Mouse (Mus musculus): Measurements from ENCODE around the gene Wscd1. TPM values are rescaled to one million over a fixed set of nuclear protein-coding genes. Genes with fewer than 3 reads are reported as not detected.
A peak's percentile ranks its signal among the peaks of the same experiment; 100 is the strongest.
"Not testable (repeated sequence)": the region's sequence is repeated elsewhere in the genome, so short reads cannot be mapped to it uniquely, and the experiment has no call there.

Wscd1 gene
- polyA plus RNA-seq, 1 experiment from 2014 or later, result 95.6 TPM

DNA sequence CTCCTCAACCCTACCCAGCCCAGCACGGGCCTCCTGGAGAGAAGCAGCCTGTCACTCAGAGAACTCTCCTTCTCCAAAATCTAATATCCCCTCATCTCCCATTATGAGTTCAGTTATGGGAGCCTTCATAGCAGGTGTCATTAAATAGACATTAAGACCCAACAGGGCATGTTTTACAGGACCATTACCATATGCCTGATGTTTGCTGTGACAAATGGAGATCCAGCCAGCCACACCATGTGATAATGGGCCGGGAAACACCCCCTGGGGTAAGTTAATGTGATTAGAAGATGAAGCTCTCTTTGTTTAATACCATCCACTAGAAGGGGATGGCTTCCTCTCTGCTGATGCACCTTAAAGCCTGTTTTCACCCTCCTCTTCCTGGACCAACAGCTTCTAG, 62.1 kb downstream of the Wscd1 start:
- Histone ChIP-seq H3K9ac (no peak overlapping the region), H3K4me2 (no peak overlapping the region), H3K27me3 (no peaks in the 10 kb centered on the region), H3K4me1 (replicated peaks) (peaks cover 23% of the 10 kb centered on the region), H3K9me3 (no peaks in the 10 kb centered on the region), H3K4me3 (no peak overlapping the region), H3K27ac (replicated peaks) (no peak overlapping the region), H3K36me3 (no peaks in the 10 kb centered on the region)
- no peak for ATAC-seq (ENCODE audit: low FRiP score, low read depth)
- WGBS, result 45% methylated on average over 2 of the region's 2 CpGs

DNA sequence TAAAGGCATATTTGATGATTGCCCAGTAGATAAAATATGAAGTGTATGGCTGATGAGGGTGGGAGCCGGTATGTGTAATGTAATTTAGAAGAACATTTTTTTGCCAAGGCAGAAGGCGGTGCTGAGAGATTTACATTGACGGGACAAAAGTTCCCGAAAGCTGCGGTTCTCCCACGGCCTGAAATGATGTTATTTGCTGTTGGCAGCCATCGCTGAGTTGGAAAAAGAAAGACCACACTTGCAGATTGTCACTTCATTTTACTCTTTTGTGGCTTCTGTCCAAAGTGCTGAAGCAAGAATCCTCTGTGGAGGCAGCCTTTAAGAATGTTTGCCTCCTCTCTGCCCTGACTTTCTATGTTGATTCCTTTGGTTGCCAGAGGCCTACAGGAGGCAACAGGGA, 63.2 kb downstream of the Wscd1 start:
- no peaks in the 10 kb centered on the region for H3K27me3 ChIP-seq
- H3K9ac ChIP-seq, result no peak overlapping the region
- WGBS, result 70% methylated on average over 7 of the region's 7 CpGs
- no peak for ATAC-seq (ENCODE audit: low FRiP score, low read depth)
- no peak overlapping the region for H3K4me3 ChIP-seq
- no peaks in the 10 kb centered on the region for H3K36me3 ChIP-seq
- no peaks in the 10 kb centered on the region for H3K9me3 ChIP-seq
- H3K4me1 ChIP-seq (replicated peaks), result peaks cover 23% of the 10 kb centered on the region
- no peak overlapping the region for H3K4me2 ChIP-seq
- H3K27ac ChIP-seq (replicated peaks), result no peak overlapping the region

DNA sequence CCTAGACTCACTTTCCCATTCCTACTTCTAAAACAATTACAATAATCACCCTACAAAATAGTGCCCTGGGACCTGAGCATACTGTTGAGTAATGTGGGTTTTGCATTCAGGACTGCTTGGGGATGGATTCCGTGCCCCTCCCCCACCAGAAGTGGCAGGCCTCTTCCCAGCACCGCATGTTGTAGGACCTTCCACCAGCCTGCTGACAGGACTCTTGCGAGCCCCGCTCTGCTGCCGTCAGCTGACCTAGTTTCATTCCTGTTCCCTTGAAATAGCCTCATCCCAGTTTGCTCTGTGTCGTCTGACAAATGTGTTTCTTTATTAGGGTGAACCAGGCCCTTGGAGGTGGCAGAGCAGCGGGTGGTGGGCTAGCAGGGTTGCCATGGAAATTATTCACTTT, 64.8 kb downstream of the Wscd1 start:
- Histone ChIP-seq H3K4me1 (replicated peaks) (peaks cover 23% of the 10 kb centered on the region), H3K9me3 (no peaks in the 10 kb centered on the region), H3K4me3 (no peak overlapping the region), H3K27me3 (no peaks in the 10 kb centered on the region), H3K9ac (no peak overlapping the region), H3K4me2 (no peak overlapping the region), H3K27ac (replicated peaks) (no peak overlapping the region; the same call in none of the 2 replicates), H3K36me3 (no peaks in the 10 kb centered on the region)
- no peak; the same call in 1 of the 2 replicates for ATAC-seq (ENCODE audit: low FRiP score, low read depth)
- 15% methylated on average over 7 of the region's 7 CpGs for WGBS

DNA sequence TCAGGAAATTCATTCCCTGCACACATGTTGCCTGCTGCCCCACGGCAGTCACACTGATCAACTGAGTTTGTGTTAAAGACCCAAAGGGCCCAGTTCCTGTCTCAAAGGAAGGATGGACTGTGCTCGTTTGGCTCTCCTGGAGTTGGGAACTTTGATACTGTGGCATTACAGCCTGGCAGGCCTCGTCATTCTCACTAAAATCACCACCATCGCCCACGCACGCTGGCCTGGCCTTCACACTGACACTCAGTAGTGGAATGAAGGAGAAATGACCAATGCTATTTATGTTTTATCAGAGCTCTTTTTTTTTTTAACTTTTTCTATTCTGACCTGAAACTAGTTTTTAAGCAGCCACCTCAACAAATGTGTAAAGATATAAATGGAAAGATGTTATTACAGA, 65.6 kb downstream of the Wscd1 start:
- Histone ChIP-seq H3K4me3 (no peak overlapping the region), H3K9me3 (no peaks in the 10 kb centered on the region), H3K4me1 (replicated peaks) (peaks cover 23% of the 10 kb centered on the region), H3K27me3 (no peaks in the 10 kb centered on the region), H3K36me3 (no peaks in the 10 kb centered on the region), H3K9ac (no peak overlapping the region), H3K27ac (replicated peaks) (no peak overlapping the region), H3K4me2 (no peak overlapping the region)
- 82% methylated on average over 6 of the region's 6 CpGs for WGBS
- no peak for ATAC-seq (ENCODE audit: low FRiP score, low read depth)

DNA sequence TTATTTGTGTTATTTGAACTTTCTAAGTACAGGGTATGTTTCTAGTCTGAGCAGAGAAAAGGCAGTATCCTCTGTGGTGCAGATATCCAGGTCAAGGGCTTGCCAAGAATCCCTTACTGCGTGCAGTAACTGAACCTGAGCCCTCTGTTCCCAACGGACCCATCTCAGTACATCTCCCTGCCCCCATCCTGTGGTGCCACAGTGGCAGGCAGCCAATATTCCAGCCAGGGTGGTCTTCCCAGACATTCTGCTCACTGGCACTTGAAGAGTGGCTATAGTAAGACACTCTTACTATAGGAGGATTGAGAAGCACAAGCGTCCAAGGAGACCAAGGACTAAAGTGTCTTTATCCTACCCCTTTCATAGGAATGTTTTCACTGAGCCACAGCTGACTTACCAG, 67.2 kb downstream of the Wscd1 start:
- Histone ChIP-seq H3K36me3 (no peaks in the 10 kb centered on the region), H3K4me1 (replicated peaks) (peaks cover 22% of the 10 kb centered on the region), H3K9me3 (no peaks in the 10 kb centered on the region), H3K27me3 (no peaks in the 10 kb centered on the region), H3K4me3 (no peak overlapping the region), H3K4me2 (no peak overlapping the region), H3K27ac (replicated peaks) (no peak overlapping the region), H3K9ac (no peak overlapping the region)
- WGBS, result 47% methylated on average over 3 of the region's 3 CpGs
- no peak for ATAC-seq (ENCODE audit: low FRiP score, low read depth)

DNA sequence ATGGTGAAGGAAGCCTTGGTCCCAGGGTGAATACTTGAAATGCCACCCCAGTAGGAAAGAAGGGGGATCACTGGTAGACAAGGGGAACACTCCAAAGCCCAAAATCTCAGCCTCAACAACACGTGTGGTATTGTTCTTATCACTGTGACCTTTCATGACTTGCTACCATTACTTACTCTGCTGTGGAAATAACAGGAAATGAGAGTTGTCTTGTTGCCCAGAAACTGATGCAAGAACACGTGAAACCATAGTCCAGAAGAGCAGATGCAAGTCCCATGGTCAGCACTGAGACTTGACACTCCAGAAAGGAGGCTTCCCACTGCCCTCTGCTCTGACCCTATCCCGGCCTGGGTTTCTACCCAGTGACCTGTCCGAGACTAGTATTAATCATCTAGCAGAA, 67.6 kb downstream of the Wscd1 start:
- Histone ChIP-seq H3K4me3 (no peak overlapping the region), H3K27ac (replicated peaks) (no peak overlapping the region), H3K9me3 (no peaks in the 10 kb centered on the region), H3K4me2 (no peak overlapping the region), H3K36me3 (no peaks in the 10 kb centered on the region), H3K9ac (no peak overlapping the region), H3K27me3 (no peaks in the 10 kb centered on the region), H3K4me1 (replicated peaks) (peaks cover 19% of the 10 kb centered on the region)
- ATAC-seq (ENCODE audit: low FRiP score, low read depth), result no peak
- 80% methylated on average over 4 of the region's 4 CpGs for WGBS

DNA sequence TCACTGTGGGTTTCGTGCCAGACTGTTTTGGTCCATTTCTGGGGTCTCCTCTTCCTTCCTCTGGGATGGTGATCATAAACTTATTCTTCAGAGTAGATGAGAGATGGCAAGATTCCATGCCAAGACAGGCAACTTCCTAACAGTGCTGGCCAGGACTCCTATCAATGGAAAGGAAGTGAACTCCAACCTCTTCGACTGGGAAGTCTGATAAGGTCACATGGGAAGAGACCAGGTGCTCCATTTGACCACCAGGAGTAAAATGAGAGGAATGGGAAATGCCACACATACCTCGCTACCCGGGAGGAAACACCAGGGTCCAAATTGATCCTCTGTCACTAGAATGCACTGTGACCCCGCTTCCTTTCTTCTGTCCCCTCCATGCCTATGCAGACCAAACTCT, 68.4 kb downstream of the Wscd1 start:
- 84% methylated on average over 5 of the region's 5 CpGs for WGBS
- H3K4me3 ChIP-seq, result no peak overlapping the region
- no peak for ATAC-seq (ENCODE audit: low FRiP score, low read depth)

DNA sequence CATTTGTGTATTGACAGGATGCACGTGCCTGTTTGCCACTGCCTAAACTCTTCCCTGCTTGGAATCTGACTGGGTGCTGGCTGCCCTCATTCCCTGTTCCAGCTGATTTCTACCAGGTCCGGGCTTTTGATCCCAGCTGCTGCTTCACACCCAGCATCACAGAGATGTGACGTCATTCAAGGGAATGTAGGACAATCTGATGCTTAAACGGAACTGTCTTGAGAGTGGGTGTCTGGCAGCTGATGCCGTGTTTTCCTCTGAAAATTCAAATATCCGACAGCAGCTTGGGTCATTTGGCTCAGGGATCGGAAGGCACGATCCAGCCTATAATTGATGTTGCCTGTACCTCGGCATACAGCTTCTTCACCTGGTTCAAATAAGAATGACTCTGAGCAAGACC, 70.2 kb downstream of the Wscd1 start:
- no peaks in the 10 kb centered on the region for H3K27me3 ChIP-seq
- WGBS, result 80% methylated on average over 9 of the region's 9 CpGs
- no peak overlapping the region for H3K9ac ChIP-seq
- no peaks in the 10 kb centered on the region for H3K36me3 ChIP-seq
- no peak overlapping the region for H3K4me2 ChIP-seq
- no peaks in the 10 kb centered on the region for H3K9me3 ChIP-seq
- H3K4me1 ChIP-seq (replicated peaks), result peaks cover 6% of the 10 kb centered on the region
- no peak overlapping the region for H3K4me3 ChIP-seq
- ATAC-seq (ENCODE audit: low FRiP score, low read depth), result no peak
- H3K27ac ChIP-seq (replicated peaks), result no peak overlapping the region

More for the DNA sequence above, 68.4 kb downstream of the Wscd1 start:
- no peaks in the 10 kb centered on the region for H3K27me3 ChIP-seq
- no peak overlapping the region for H3K9ac ChIP-seq
- no peaks in the 10 kb centered on the region for H3K9me3 ChIP-seq
- H3K4me1 ChIP-seq (replicated peaks), result peaks cover 19% of the 10 kb centered on the region
- no peak overlapping the region for H3K27ac ChIP-seq (replicated peaks)
- no peak overlapping the region for H3K4me2 ChIP-seq
- no peaks in the 10 kb centered on the region for H3K36me3 ChIP-seq

DNA sequence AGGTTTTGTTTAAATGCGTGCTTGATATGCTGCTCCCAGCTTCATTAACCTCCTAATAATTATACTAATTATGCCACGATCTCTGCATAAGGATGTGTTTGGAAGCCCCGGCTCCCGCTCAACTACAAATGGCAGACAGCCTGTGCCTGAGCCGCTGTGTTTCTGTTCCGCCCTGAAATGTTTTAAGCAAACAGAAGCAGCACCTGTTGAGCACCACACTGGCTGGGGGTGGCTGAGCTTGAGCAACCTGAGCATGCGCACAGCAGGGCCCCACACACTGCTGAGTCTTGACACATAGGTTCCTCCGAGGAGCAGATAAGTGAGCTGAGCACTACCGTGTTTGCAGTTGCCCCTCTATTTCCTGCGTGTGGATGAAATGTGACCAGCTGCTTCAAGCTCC, 71.1 kb downstream of the Wscd1 start:
- peak; percentile 30; the same call in 1 of the 2 replicates for ATAC-seq (ENCODE audit: low FRiP score, low read depth)
- H3K9ac ChIP-seq, result no peak overlapping the region

DNA sequence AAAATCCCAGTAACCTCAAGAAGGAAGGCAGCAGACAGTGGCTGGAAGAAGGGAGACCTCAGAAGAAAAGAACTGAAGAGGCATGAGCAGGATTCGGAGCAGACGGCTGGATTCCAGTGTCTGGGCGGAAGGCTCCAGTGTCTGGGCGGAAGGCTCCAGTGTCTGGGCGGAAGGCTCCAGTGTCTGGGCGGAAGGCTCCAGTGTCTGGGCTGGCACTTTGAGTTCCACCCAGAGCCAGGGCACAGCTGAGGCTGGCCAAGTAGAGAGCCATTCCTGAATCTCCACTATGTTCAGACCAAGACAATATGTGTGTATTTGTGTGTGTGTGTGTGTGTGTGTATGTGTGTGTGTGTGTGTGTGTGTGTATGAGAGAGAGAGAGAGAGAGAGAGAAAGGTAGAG, 71.8 kb downstream of the Wscd1 start:
- H3K4me3 ChIP-seq; H3K9ac ChIP-seq; H3K27me3 ChIP-seq; H3K27ac ChIP-seq (replicated peaks); H3K4me2 ChIP-seq; ATAC-seq (ENCODE audit: low FRiP score, low read depth); H3K9me3 ChIP-seq; H3K36me3 ChIP-seq: not testable (repeated sequence)
- H3K4me1 ChIP-seq (replicated peaks), result peaks cover 18% of the 10 kb centered on the region
- WGBS, result 78% methylated on average over 6 of the region's 6 CpGs

More for the DNA sequence above, 71.1 kb downstream of the Wscd1 start:
- no peaks in the 10 kb centered on the region for H3K27me3 ChIP-seq
- H3K4me3 ChIP-seq, result no peak overlapping the region
- no peak overlapping the region for H3K4me2 ChIP-seq
- no peak overlapping the region for H3K27ac ChIP-seq (replicated peaks)
- WGBS, result 48% methylated on average over 10 of the region's 10 CpGs
- H3K9me3 ChIP-seq, result no peaks in the 10 kb centered on the region
- H3K4me1 ChIP-seq (replicated peaks), result peaks cover 12% of the 10 kb centered on the region
- H3K36me3 ChIP-seq, result no peaks in the 10 kb centered on the region

DNA sequence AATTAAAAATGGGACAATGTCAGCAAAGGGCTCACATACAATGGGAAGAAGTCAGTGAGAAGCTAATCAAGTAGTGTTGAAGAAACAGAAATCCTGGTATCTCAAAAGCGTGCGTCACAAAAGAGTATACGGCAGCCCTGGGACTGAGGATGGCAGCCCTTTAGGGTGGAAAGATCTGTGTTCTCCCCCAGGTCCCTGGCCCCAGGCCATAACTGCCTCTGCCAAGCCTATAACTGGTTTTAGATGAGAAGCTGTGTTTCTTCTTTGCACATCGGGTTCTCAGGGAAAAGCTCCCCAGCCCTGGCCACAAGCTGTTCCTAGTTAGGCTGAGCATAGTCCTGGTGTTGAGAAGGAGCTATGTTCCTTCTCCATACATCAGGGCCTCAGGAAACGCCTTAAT, 72.3 kb downstream of the Wscd1 start:
- H3K27ac ChIP-seq (replicated peaks), result no peak overlapping the region
- no peaks in the 10 kb centered on the region for H3K9me3 ChIP-seq
- ATAC-seq (ENCODE audit: low FRiP score, low read depth), result no peak
- H3K27me3 ChIP-seq, result no peaks in the 10 kb centered on the region
- H3K36me3 ChIP-seq, result no peaks in the 10 kb centered on the region
- WGBS, result 81% methylated on average over 5 of the region's 5 CpGs
- H3K4me2 ChIP-seq, result no peak overlapping the region
- no peak overlapping the region for H3K9ac ChIP-seq
- no peak overlapping the region for H3K4me3 ChIP-seq
- peaks cover 18% of the 10 kb centered on the region for H3K4me1 ChIP-seq (replicated peaks)

DNA sequence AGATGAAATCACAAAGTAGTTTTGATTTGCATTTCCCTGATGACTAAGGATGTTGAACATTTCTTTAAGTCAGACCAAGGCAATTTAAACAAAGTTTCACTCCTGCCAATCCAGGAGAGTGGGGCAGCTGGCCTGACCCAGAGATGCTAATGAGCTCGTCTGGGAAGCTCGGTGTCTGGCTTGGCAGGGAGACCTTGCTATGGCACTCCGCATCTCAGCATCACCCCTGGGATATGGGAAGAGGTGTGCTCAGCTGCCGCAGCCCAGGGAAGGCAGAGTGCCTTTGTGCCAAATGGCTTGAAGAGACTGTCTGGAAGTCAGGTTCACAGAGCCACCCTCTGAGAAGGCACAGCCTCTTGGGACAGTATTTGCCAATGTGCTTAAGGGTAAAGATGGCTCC, 75.3 kb downstream of the Wscd1 start:
- peaks cover 18% of the 10 kb centered on the region for H3K4me1 ChIP-seq (replicated peaks)
- WGBS, result 36% methylated on average over 4 of the region's 4 CpGs

More for the DNA sequence above, 75.3 kb downstream of the Wscd1 start:
- no peak for ATAC-seq (ENCODE audit: low FRiP score, low read depth)
- no peaks in the 10 kb centered on the region for H3K27me3 ChIP-seq
- no peaks in the 10 kb centered on the region for H3K9me3 ChIP-seq
- no peak overlapping the region for H3K4me2 ChIP-seq
- H3K4me3 ChIP-seq, result no peak overlapping the region
- no peak overlapping the region for H3K27ac ChIP-seq (replicated peaks)
- no peak overlapping the region for H3K9ac ChIP-seq
- H3K36me3 ChIP-seq, result no peaks in the 10 kb centered on the region

Measured in hindbrain, embryonic 15.5 days (tissue).